8 mouse cellular contexts compared by ENCODE assay signal in the genomic region with DNA sequence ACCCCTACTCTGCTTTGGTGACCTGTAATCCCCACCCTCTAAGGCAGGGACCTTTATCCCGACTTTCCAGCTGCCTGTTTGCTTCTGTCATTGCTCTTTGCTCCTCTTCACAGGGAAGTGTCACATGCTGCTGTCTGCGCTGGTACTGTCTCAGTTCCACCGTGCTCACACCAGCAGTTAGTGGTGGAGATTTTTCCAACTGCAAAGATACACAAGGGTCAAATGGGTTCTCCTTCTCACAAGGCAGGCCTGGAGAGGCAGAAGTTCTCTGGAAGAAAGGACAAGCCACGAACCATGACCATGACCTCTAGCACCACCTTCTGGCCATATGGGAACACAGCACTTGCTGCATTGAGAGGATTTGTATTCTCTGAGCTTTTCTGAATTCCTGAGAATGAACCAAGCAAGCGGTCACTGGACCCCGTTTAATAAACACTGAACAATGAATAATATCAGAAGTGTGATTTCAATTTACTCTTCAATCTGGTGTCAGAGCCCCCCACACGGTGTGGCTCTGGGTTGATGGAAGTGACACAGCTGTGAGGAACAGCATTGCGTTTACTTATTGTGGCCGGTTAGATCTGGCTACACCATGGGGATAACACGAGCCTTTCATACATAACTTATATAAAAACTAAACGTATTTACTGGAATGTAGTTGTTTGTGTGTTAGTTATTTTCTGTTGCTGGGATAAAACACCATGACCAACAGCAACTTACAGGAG. TPM values are rescaled to one million over a fixed set of nuclear protein-coding genes. Genes with fewer than 3 reads are reported as not detected.
DNase-seq lines count a peak whose midpoint lies in the region; ATAC-seq and TF ChIP-seq lines count a peak whose summit lies in the region.

No protein-coding gene starts in this region.

- no peaks in the 10 kb centered on the region for H3K9me3 ChIP-seq in heart, postnatal 0 days (replicated peaks; ENCODE audit: control insufficient read depth, low read length)
- no peaks in the 10 kb centered on the region for H3K9me3 ChIP-seq in kidney, postnatal 0 days (replicated peaks; ENCODE audit: low read length)
- no peaks in the 10 kb centered on the region for H3K9me3 ChIP-seq in lung, embryonic 16.5 days (ENCODE audit: control insufficient read depth, low read length)

- peak; percentile 90 for TF ChIP-seq CTCF in heart, postnatal 0 days (IDR thresholded peaks at IDR 0.05; ENCODE audit: low read depth)
- peak; percentile 91 for TF ChIP-seq CTCF in kidney, postnatal 0 days (IDR thresholded peaks at IDR 0.05; ENCODE audit: low read depth)

- H3K4me3 ChIP-seq in heart, postnatal 0 days (ENCODE audit: low read depth, low read length): no peak overlapping the region
- no peak overlapping the region for H3K4me3 ChIP-seq in kidney, postnatal 0 days (replicated peaks; ENCODE audit: low read depth, low read length)
- H3K4me3 ChIP-seq in lung, embryonic 16.5 days (ENCODE audit: low read length): no peak overlapping the region

- TF ChIP-seq EP300 in heart, postnatal 0 days (IDR thresholded peaks at IDR 0.05; ENCODE audit: low read depth): no peak

- no peak overlapping the region for H3K27ac ChIP-seq in heart, postnatal 0 days (ENCODE audit: low read depth)
- H3K27ac ChIP-seq in kidney, postnatal 0 days: no peak overlapping the region
- H3K27ac ChIP-seq in lung, embryonic 16.5 days (ENCODE audit: low read length): no peak overlapping the region

- no peaks in the 10 kb centered on the region for H3K4me1 ChIP-seq in heart, postnatal 0 days (ENCODE audit: control insufficient read depth, insufficient read depth)
- no peaks in the 10 kb centered on the region for H3K4me1 ChIP-seq in kidney, postnatal 0 days (replicated peaks; ENCODE audit: insufficient read depth, low read length)
- no peaks in the 10 kb centered on the region for H3K4me1 ChIP-seq in lung, embryonic 16.5 days (replicated peaks; ENCODE audit: control insufficient read depth, insufficient read depth, low read length)

- H3K27me3 ChIP-seq in heart, postnatal 0 days (ENCODE audit: control insufficient read depth, insufficient read depth, low read length): no peaks in the 10 kb centered on the region
- no peaks in the 10 kb centered on the region for H3K27me3 ChIP-seq in kidney, postnatal 0 days (ENCODE audit: insufficient read depth, low read length)
- no peaks in the 10 kb centered on the region for H3K27me3 ChIP-seq in lung, embryonic 16.5 days (ENCODE audit: control insufficient read depth, insufficient read depth, low read depth, low read length)

- H3K4me2 ChIP-seq in heart, postnatal 0 days (ENCODE audit: low read depth, low read length): no peak overlapping the region
- H3K4me2 ChIP-seq in kidney, postnatal 0 days (ENCODE audit: low read length): no peak overlapping the region
- H3K4me2 ChIP-seq in lung, embryonic 16.5 days (ENCODE audit: low read depth, low read length): no peak overlapping the region

- ATAC-seq in heart, postnatal 0 days (ENCODE audit: insufficient read depth, low read depth): peak; percentile 58
- peak; percentile 71 for ATAC-seq in kidney, postnatal 0 days (replicated peaks; ENCODE audit: low FRiP score, low read depth)
- peak; percentile 66; the same call in 1 of the 2 replicates for ATAC-seq in lung, embryonic 16.5 days (ENCODE audit: low read depth)

- no peak overlapping the region for H3K9ac ChIP-seq in heart, postnatal 0 days (replicated peaks; ENCODE audit: low read depth, low read length)
- H3K9ac ChIP-seq in kidney, postnatal 0 days (ENCODE audit: low read depth, low read length): no peak overlapping the region
- no peak overlapping the region for H3K9ac ChIP-seq in lung, embryonic 16.5 days (ENCODE audit: low read length)

- peaks cover 14% of the 10 kb centered on the region; the same call in 1 of the 2 replicates for H3K36me3 ChIP-seq in heart, postnatal 0 days (replicated peaks; ENCODE audit: control insufficient read depth, insufficient read depth, low read length)
- H3K36me3 ChIP-seq in kidney, postnatal 0 days (ENCODE audit: insufficient read depth, low read length): no peaks in the 10 kb centered on the region
- no peaks in the 10 kb centered on the region for H3K36me3 ChIP-seq in lung, embryonic 16.5 days (ENCODE audit: control insufficient read depth, insufficient read depth, low read length)

- 36% methylated on average over 11 of the region's 11 CpGs for WGBS in heart, postnatal 0 days
- WGBS in kidney, postnatal 0 days: 34% methylated on average over 11 of the region's 11 CpGs
- WGBS in lung, embryonic 16.5 days: 30% methylated on average over 11 of the region's 11 CpGs

- DNase-seq in adrenal gland, adult (ENCODE audit: inconsistent age in 2 of 2, low spot score in 1 of 2): peak; percentile 56 to 85
- DNase-seq in adrenal gland, adult 8-10 months: no peak
- peak; percentile 74 for DNase-seq in adrenal gland, postnatal 10 days
- peak; percentile 69 for DNase-seq in embryo, embryonic 11.5 days (ENCODE audit: low read depth, low spot score)
- peak; percentile 60 for DNase-seq in heart, postnatal 0 days (ENCODE audit: low spot score)
- peak; percentile 90 for DNase-seq in kidney, postnatal 0 days (ENCODE audit: low spot score)
- DNase-seq in retina, adult 2 months (ENCODE audit: low read depth, low spot score): peak; percentile 48

RNA-seq across cellular contexts. Expression of a gene that starts 32.0 kb away (rescaled TPM):
- total RNA-seq in adrenal gland, adult 8-10 months (2022): 10 to 100 TPM; 23.6 to 36.8 (median 35.1) TPM
- 10 to 100 TPM; 12.0 to 17.7 TPM for total RNA-seq in adrenal gland, postnatal 10 days (2021)
- total RNA-seq in heart, postnatal 0 days (2014; rRNA removed; ENCODE audit: low replicate concordance): 1.9 and 6.7 TPM in 2 replicates
- 0.52 and 0.70 TPM in 2 replicates for polyA plus RNA-seq in heart, postnatal 0 days (2015; fragmentation: Nextera tagmentation; extraction: Ambion mirVana)
- 1.3 and 1.6 TPM in 2 replicates for polyA plus RNA-seq in kidney, postnatal 0 days (2015; fragmentation: Nextera tagmentation; extraction: Ambion mirVana)
- 1.8 and 2.0 TPM in 2 replicates for polyA plus RNA-seq in lung, embryonic 16.5 days (2015; fragmentation: Nextera tagmentation; extraction: Ambion mirVana)

RNA-seq across cellular contexts. Expression of a gene that starts 38.8 kb away (rescaled TPM):
- total RNA-seq in adrenal gland, adult 8-10 months (2022): 10 to 100 TPM; 22.9 to 53.4 (median 33.3) TPM
- total RNA-seq in adrenal gland, postnatal 10 days (2021): 10 to 100 TPM; 20.1 to 21.0 TPM
- total RNA-seq in heart, postnatal 0 days (2014; rRNA removed; ENCODE audit: low replicate concordance): 30.2 and 31.4 TPM in 2 replicates
- polyA plus RNA-seq in heart, postnatal 0 days (2015; fragmentation: Nextera tagmentation; extraction: Ambion mirVana): 32.4 and 32.7 TPM in 2 replicates
- polyA plus RNA-seq in kidney, postnatal 0 days (2015; fragmentation: Nextera tagmentation; extraction: Ambion mirVana): 26.8 and 30.5 TPM in 2 replicates
- 32.8 and 32.9 TPM in 2 replicates for polyA plus RNA-seq in lung, embryonic 16.5 days (2015; fragmentation: Nextera tagmentation; extraction: Ambion mirVana)
